Mouse (Mus musculus): Measurements from ENCODE around the gene Olfr214. TPM values are rescaled to one million over a fixed set of nuclear protein-coding genes. Genes with fewer than 3 reads are reported as not detected.
"Not testable (repeated sequence)": the region's sequence is repeated elsewhere in the genome, so short reads cannot be mapped to it uniquely, and the experiment has no call there.

Olfr214 gene
- polyA plus RNA-seq (2015; fragmentation: Nextera tagmentation; extraction: Ambion mirVana): not detected in 2 replicates

- no peak for TF ChIP-seq CTCF (IDR thresholded peaks at IDR 0.05; ENCODE audit: low read depth)
- WGBS: 80% methylated on average over 1 of the region's 1 CpGs
- no peak within 1 kb of the TSS for H3K4me3 ChIP-seq (ENCODE audit: low read depth, low read length)
- no peaks in the 10 kb centered on the region for H3K9me3 ChIP-seq (ENCODE audit: control insufficient read depth)
- no peaks in the 10 kb centered on the region for H3K36me3 ChIP-seq (ENCODE audit: control insufficient read depth, insufficient read depth)
- no peak for ATAC-seq
- no peak within 1 kb of the TSS for H3K9ac ChIP-seq (ENCODE audit: low read depth, low read length)
- H3K27me3 ChIP-seq (replicated peaks; ENCODE audit: control insufficient read depth, insufficient read depth, low read length): no peaks in the 10 kb centered on the region
- no peak within 1 kb of the TSS for H3K4me2 ChIP-seq (replicated peaks; ENCODE audit: low read depth)
- H3K27ac ChIP-seq (ENCODE audit: low read depth, low read length): no peak within 1 kb of the TSS
- H3K4me1 ChIP-seq (replicated peaks; ENCODE audit: control insufficient read depth, insufficient read depth, low read length): no peaks in the 10 kb centered on the region
These were observed at the start of gene Olfr214 for GRCm38 (mm10) chr6:116553935-116554334. Gene Olfr214, plus strand, starts transcription at chr6:116554235.

- H3K4me2 ChIP-seq (replicated peaks; ENCODE audit: low read depth); H3K27ac ChIP-seq (ENCODE audit: low read depth, low read length); ATAC-seq; H3K9ac ChIP-seq (ENCODE audit: low read depth, low read length); H3K9me3 ChIP-seq (ENCODE audit: control insufficient read depth); H3K27me3 ChIP-seq (replicated peaks; ENCODE audit: control insufficient read depth, insufficient read depth, low read length); H3K4me3 ChIP-seq (ENCODE audit: low read depth, low read length); H3K36me3 ChIP-seq (ENCODE audit: control insufficient read depth, insufficient read depth); H3K4me1 ChIP-seq (replicated peaks; ENCODE audit: control insufficient read depth, insufficient read depth, low read length): not testable (repeated sequence)
- WGBS: 87% methylated on average over 19 of the region's 20 CpGs
These were observed 47.6 kb upstream of the Olfr214 start, which contains the start of gene Olfr212 for GRCm38 (mm10) chr6:116506302-116507003. Gene Olfr212, plus strand, starts transcription at chr6:116506516.

- Histone ChIP-seq H3K9ac (ENCODE audit: low read depth, low read length) (no peak overlapping the region), H3K4me2 (replicated peaks; ENCODE audit: low read depth) (no peak overlapping the region), H3K4me3 (ENCODE audit: low read depth, low read length) (no peak overlapping the region), H3K27me3 (replicated peaks; ENCODE audit: control insufficient read depth, insufficient read depth, low read length) (no peaks in the 10 kb centered on the region), H3K4me1 (replicated peaks; ENCODE audit: control insufficient read depth, insufficient read depth, low read length) (no peaks in the 10 kb centered on the region), H3K36me3 (ENCODE audit: control insufficient read depth, insufficient read depth) (no peaks in the 10 kb centered on the region), H3K9me3 (ENCODE audit: control insufficient read depth) (no peaks in the 10 kb centered on the region), H3K27ac (ENCODE audit: low read depth, low read length) (no peak overlapping the region)
- no peak for TF ChIP-seq CTCF (IDR thresholded peaks at IDR 0.05; ENCODE audit: low read depth)
- ATAC-seq: no peak
These were observed 39.2 kb upstream of the Olfr214 start for GRCm38 (mm10) chr6:116514832-116515231.

GRCm38 (mm10) chr6:116538156-116538555, 15.9 kb upstream of the Olfr214 start, which contains the start of gene Olfr213:
Gene Olfr213, plus strand, starts transcription at chr6:116538456.
- no peak within 1 kb of the TSS for H3K27ac ChIP-seq (ENCODE audit: low read depth, low read length)
- no peak for TF ChIP-seq CTCF (IDR thresholded peaks at IDR 0.05; ENCODE audit: low read depth)
- 81% methylated on average over 1 of the region's 1 CpGs for WGBS
- H3K9me3 ChIP-seq (ENCODE audit: control insufficient read depth): no peaks in the 10 kb centered on the region
- H3K36me3 ChIP-seq (ENCODE audit: control insufficient read depth, insufficient read depth): no peaks in the 10 kb centered on the region
- no peak for ATAC-seq
- no peak within 1 kb of the TSS for H3K4me3 ChIP-seq (ENCODE audit: low read depth, low read length)
- H3K27me3 ChIP-seq (replicated peaks; ENCODE audit: control insufficient read depth, insufficient read depth, low read length): no peaks in the 10 kb centered on the region
- H3K4me2 ChIP-seq (replicated peaks; ENCODE audit: low read depth): no peak within 1 kb of the TSS
- no peak within 1 kb of the TSS for H3K9ac ChIP-seq (ENCODE audit: low read depth, low read length)
- no peaks in the 10 kb centered on the region for H3K4me1 ChIP-seq (replicated peaks; ENCODE audit: control insufficient read depth, insufficient read depth, low read length)

GRCm38 (mm10) chr6:116542500-116542899, 11.5 kb upstream of the Olfr214 start:
- Histone ChIP-seq H3K4me3 (ENCODE audit: low read depth, low read length) (no peak overlapping the region), H3K9ac (ENCODE audit: low read depth, low read length) (no peak overlapping the region), H3K4me2 (replicated peaks; ENCODE audit: low read depth) (no peak overlapping the region), H3K27me3 (replicated peaks; ENCODE audit: control insufficient read depth, insufficient read depth, low read length) (no peaks in the 10 kb centered on the region), H3K4me1 (replicated peaks; ENCODE audit: control insufficient read depth, insufficient read depth, low read length) (no peaks in the 10 kb centered on the region), H3K36me3 (ENCODE audit: control insufficient read depth, insufficient read depth) (no peaks in the 10 kb centered on the region), H3K27ac (ENCODE audit: low read depth, low read length) (no peak overlapping the region), H3K9me3 (ENCODE audit: control insufficient read depth) (no peaks in the 10 kb centered on the region)
- WGBS: 80% methylated on average over 2 of the region's 2 CpGs
- no peak for ATAC-seq
- TF ChIP-seq CTCF (IDR thresholded peaks at IDR 0.05; ENCODE audit: low read depth): no peak

GRCm38 (mm10) chr6:116550841-116551240, 3.2 kb upstream of the Olfr214 start, which contains the start of gene Gm5580:
Gene Gm5580, plus strand, starts transcription at chr6:116551141.
- not testable (repeated sequence) for H3K27me3 ChIP-seq (replicated peaks; ENCODE audit: control insufficient read depth, insufficient read depth, low read length); H3K9ac ChIP-seq (ENCODE audit: low read depth, low read length); H3K4me2 ChIP-seq (replicated peaks; ENCODE audit: low read depth); H3K9me3 ChIP-seq (ENCODE audit: control insufficient read depth); H3K27ac ChIP-seq (ENCODE audit: low read depth, low read length); H3K4me3 ChIP-seq (ENCODE audit: low read depth, low read length); H3K4me1 ChIP-seq (replicated peaks; ENCODE audit: control insufficient read depth, insufficient read depth, low read length); ATAC-seq; H3K36me3 ChIP-seq (ENCODE audit: control insufficient read depth, insufficient read depth)
- WGBS: 92% methylated on average over 11 of the region's 11 CpGs
